Mouse (Mus musculus): ENCODE data around the gene Qrich2. TPM values are rescaled to one million over a fixed set of nuclear protein-coding genes. Genes with fewer than 3 reads are reported as not detected.
A peak's percentile ranks its signal among the peaks of the same experiment; 100 is the strongest.
"Not testable (repeated sequence)": the region's sequence is repeated elsewhere in the genome, so short reads cannot be mapped to it uniquely, and the experiment has no call there.

Qrich2 gene
- not detected for total RNA-seq (2021)

DNA sequence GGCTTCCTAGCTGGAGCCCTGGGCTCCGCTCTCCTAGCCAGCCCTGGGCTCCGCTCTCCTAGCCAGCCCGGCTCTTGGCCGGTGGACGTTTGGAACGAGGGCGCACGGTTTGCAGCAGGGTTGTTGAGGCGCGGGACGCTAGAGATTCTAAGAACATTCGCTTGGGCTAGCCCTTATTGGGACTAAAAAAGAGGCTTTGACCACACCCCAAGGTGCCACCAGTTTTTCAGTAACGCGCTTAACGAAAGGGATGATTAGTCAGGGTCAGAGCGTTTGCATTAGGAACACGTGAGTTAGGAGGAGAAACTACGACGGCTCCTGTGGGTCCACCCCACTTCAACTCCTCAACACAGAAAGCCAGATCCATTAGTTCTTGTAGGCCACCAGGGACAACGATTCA lies at the start of gene Qrich2:
Gene Qrich2 (minus strand): TSS at position 101 of the 400 bp plus-strand sequence.
- intact Hi-C loops (cut with DNase I), result loop anchor here (10.0 kb wide), 1 partner anchor 321 kb away; no protein-coding TSS in a partner anchor

DNA sequence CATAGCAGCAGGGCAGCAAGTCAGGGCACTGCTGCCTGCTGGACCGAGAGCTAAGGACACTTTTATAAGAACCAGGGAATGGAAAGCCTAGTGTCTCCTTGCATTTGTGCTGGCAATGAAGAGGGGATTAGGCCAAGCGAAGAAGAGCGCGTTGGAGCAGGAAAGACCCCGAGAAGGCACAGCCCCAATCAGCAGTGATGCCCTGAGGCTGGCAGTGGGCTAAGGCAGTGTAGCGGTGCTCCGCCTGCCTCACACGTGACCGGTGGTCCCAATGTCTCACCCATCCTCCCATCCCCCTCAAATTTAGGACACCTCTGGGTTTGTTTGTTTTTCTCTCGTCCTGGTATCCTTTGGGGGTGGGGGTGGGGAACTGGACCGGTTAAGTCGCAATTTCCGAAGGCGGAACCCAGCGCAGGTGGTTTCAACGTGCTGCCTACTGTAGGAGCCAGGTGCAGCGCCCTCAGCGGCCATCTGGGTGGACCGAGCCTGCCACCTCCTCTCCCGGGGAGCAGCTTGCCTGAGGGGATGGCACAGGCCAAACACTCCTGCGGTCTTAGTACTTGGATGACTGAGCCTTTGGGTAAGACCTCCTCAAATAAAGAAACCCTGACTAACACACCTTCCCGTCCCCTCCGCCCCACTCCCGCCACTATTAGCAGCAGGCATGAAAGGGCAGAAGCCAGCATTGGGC lies 49.4 kb upstream of the Qrich2 start:
- intact Hi-C loops (cut with DNase I), result no loop called here
- DNase-seq (ENCODE audit: low spot score), result no peak

More for the DNA sequence above, at the start of gene Qrich2:
- no peak for DNase-seq (ENCODE audit: low spot score)

DNA sequence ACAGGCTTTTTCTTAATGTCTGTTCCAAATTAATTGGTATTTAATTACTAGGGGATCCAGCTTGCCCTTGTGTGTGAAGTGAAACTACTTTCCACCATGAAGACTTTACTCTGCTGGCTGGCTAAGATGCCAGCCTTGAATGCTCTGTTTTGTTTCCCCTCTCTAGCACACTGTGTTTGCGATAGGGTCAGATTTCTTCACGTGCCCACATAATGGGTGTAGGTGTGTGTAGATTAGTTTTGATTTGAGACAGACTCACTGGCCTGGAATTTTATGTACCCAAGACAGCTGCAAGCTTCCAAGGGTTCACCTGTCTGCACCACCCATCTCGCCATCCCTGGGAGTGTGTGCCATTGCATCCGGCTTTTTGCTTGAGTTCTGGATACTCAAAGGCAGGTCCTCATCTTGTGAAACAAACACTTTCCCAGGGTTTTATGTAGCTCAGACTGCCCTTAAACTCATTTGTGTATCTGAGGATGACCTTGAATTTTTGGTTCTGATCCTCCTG lies 47.5 kb upstream of the Qrich2 start:
- intact Hi-C loops (cut with DNase I), result no loop called here
- DNase-seq (ENCODE audit: low spot score), result no peak

DNA sequence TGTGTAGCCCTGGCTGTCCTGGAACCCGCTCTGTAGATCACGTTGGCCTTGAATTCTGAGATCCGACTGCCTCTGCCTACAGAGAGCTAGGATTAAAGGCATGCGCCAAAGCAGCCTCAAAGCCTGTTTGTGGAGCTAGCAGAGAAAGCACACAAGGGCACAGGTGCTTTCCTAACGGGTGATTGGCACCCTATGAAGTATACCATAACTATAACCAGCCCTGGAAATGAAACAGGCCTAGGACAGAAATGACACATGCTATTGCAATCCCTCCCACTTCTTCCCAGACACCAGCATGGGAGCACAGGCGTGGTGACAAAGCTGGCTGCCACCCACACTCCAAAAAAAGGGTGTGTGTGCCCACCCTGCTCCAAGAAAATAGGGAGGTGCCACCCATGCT lies 46.9 kb upstream of the Qrich2 start:
- no peak for DNase-seq (ENCODE audit: low spot score)
- intact Hi-C loops (cut with DNase I), result no loop called here

DNA sequence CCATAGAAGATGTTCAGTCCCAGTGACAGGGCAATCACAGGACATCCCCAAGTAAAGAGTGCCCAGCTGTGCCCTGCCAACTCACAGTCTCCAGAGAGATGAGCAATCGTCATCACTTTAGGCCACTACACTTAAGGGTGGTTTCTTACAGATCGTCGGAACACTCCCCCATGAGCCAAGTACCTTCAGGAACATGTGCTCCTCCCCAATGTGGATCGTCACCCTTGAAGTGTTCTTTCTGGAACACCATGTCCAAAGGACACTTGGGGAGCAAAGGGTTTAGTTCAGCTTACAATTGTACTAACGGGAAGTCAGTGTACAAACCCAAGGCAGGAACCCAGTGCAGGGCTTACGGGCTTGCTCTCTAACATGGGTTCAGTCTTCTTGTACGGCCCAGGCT lies 46.1 kb upstream of the Qrich2 start:
- intact Hi-C loops (cut with DNase I), result no loop called here
- DNase-seq (ENCODE audit: low spot score), result no peak

DNA sequence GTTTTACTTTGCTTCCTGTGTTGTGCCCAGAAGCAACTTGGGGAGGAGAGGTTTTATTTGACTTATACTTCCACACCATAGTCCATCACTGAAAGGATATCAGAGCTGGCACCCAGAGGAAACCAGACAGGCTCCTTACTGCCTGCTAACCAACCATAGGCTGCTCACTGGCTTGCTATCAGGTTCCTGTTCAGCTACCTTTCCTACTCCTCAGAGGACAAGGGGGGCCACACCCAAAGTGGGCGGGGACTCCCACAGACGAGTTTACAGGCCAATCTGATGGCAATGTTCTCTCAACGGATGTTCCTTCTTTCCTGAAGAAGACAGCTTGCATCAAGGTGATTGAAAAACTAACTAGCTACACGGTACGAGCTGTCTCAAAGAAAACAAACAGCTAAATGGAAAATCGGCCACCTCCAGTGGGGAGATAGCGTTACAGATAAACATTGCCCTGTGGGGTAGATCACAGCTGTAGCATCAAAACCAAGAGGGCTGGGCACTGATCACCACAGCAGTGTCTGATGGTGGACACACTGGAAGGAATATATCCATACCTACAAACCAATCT lies 45.3 kb upstream of the Qrich2 start:
- intact Hi-C loops (cut with DNase I), result no loop called here
- no peak for DNase-seq (ENCODE audit: low spot score)

DNA sequence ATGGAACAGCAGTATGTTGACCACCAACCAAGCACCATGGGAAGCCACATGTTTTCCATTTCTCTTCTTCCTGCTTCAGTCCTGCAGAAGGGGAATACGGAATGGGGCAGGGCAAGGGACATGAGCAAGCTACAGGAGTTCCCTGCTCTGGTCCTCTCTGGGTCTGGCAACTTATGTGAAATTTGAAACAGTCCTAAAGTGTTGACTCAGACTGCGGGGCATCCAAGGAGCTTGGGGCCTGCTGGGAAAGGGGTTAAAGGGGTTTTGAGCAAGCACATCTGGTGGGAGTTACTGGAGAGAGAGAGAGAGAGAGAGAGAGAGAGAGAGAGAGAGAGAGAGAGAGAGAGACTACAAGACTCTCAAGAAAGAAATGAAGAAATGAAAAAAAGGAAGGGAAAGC lies 42.6 kb upstream of the Qrich2 start:
- no peak for DNase-seq (ENCODE audit: low spot score)
- intact Hi-C loops (cut with DNase I), result no loop called here

DNA sequence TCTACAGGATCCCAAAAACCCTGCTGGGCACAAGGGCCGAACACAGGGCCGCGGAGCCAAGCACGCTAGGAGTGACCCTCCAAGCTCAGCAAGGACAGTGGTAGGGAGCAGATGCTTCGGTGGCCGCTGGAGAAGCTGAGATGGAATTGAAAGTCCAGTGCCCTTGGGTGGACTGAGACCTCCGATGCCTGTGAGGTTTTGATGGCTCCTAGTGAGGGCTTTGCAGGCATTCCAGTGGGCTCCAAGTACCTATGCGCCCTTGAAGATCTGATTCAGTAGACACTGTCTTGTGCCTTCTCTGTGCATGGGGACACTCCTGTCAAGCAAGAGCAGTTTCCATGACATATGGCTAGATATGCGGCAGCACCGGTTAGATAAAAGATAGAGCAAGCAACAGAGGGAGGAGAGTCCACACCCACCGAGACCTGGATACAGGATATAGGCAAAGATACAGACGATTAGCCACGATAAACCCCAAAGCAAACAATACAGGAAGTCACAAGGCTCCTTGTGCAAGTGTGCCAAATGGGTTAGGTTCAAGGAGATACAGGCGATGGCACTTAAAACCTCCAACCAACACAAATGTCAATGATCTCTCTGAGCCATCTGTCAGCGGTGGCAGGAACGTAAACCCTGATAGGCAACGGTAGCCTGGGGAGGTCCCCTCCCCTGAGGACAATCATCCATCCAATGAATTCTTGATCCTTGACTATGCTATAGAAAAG lies 40.3 kb upstream of the Qrich2 start:
- intact Hi-C loops (cut with DNase I), result no loop called here
- DNase-seq (ENCODE audit: low spot score), result no peak

DNA sequence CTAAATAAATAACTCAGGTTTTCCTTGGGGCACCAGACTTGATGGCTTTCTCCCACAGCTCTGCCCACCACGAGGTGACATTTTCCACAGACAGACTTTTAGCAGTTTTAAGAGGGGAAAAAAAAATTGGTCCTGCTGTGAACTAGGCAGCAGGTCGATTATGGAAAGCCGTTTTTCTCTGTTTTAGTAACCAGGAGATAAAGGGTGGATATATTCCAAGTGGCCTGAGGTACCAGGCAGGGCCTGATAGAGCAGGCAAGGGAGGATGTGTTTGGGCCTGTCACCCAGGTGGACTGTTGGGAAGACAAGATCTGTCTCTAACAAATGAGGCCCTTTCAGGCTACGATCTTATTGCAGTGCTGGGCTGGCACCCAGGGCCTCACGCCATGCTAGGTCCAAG lies 39.5 kb upstream of the Qrich2 start:
- DNase-seq (ENCODE audit: low spot score), result no peak
- intact Hi-C loops (cut with DNase I), result no loop called here

DNA sequence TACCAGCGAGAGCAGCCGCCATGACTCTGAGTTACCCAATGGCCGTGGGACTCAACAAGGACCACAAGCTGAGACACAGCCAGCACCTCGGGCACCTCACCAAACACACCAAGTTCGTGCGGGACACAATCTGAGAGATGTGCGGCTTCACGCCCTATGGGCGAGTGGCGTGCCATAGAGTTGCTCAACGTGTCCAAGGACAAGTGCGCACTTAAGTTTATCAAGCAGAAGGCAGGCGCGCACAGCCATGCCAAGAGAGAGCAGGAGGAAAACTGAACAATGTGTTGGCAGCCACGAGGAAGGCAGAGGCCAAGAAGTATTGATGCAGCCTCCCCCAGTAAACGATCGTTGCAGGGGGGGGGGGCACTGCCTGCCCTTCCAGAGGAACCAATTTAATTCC lies 38.5 kb upstream of the Qrich2 start:
- DNase-seq (ENCODE audit: low spot score), result no peak
- intact Hi-C loops (cut with DNase I), result no loop called here

DNA sequence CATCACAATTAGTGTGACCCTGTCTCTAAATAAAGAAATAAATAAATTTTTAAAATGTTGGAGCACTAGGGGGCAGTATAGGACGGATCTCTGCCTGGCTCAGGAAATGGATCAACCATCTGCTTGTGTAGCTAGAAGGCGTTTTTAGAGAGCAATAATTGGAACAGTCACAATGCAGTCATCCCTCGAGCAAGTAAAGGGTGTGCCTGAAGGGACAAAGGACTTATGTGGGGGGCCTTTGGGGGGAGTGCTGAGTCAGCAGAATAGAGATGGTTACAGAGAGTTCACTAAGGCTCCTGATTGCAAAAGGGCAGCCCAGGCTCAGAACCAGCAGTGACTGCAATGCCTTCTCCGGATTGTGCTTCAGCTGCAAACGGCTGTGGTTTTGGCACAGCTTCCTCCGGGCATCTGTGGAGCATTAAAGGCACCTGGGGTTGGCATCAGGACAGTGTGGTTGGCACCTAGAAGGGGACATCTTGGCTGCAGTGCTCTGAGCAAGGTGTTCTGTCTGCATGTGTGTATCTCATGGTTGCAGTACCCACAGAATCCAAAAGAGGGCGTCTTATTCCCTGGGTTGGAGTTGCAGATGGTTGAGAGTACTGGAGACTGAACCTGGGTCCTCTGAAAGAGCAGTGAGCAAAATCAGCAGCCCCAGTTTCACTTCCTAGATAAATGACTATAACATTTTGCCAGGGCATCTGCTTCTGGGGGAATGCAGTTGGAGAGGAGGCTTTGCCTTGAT lies 35.1 kb upstream of the Qrich2 start:
- no peak for DNase-seq (ENCODE audit: low spot score)
- intact Hi-C loops (cut with DNase I), result loop anchor here (1.0 to 2.0 kb wide), 2 partner anchors 33 to 128 kb away; no protein-coding TSS in a partner anchor

DNA sequence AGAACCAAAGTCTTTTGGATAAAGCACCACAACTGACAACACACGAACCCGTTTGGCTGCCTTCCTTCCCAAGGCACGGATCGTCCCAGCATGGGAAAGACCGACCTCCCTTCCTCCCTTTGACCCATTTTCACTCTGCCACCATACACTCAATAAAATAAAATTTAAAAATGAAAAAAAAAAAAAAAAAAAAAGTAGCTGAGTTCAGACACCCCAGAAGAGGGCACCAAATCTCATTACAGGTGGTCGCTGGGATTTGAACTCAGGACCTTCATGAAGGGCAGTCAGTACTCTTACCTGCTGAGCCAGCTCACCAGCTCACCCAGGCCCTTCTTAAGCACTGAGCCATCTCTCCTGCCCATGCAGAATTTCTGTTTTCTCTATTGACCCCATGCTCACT lies 33.0 kb upstream of the Qrich2 start:
- DNase-seq (ENCODE audit: low spot score), result no peak
- intact Hi-C loops (cut with DNase I), result no loop called here

DNA sequence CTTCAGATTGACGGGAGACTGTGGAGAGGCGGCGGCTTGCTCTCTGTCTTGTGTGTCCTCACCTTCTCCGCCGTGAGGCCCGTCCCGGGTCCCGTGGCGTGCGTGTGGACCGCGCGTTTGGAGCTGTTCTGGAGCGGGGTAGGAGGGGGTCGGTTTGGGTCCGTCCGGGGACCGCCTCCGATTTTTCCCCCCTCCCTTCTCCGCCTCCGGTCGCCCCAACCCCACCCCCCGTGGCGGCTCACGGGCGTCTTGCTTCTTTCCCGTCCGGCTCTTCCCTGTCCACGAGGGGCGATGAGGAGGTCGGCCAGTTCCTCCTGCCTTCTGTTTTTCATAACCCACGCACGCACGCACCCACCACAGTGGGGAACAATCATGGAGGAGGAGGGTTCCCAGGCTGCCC lies 32.6 kb upstream of the Qrich2 start:
- intact Hi-C loops (cut with DNase I), result no loop called here
- DNase-seq (ENCODE audit: low spot score), result no peak

DNA sequence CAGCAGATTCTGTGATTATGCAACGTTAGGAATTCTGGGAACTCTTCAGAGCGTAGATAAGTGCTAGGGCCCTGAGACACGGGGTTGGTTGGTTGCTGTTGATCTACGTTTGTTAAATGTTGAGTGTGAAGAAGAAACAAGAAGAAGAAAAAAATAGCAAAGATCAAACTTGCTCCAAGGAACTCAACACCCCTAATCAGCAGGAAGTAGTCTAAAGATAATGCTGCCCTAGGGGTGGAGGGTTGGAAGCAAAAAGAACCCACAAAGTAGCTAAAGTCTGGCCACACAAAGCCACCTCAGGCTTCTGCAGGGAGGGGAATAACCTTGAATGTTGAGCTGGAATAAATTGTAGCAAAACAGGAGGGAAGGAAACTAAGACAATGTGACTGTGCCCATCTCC lies 31.3 kb upstream of the Qrich2 start:
- intact Hi-C loops (cut with DNase I), result no loop called here
- DNase-seq (ENCODE audit: low spot score), result no peak

DNA sequence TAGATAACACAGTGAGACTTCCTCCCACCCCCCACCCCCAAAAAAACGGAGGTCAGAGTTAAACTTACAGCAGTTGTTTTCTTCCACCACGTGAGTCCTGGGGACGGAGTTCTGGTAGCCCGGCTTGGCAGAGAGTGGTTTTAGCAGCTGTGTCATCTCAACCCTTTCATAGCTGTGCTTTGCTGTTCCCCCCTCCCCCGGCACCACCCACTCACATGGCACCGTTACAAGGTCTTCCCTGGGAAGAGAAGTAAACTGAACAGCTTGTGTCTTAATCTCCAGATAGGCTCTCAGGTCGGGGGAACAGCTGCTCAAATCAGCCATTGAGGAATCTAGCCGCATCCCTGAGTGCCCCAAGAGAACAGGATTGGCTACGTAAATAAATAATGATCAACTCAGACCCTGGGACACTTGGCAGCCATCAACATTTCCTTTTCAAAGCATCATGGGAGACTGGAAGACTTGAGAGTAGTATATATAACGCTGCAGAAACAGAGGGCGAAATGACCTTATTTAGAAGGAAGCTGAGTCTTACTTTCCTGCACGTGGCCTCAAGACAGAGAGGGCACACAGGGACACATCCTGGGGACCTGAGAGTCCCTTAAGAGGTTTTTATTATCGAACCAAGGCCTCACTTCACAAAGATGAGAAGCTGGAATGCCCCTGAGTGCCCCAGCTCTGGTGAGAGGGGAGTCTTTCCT lies 28.6 kb upstream of the Qrich2 start:
- intact Hi-C loops (cut with DNase I), result no loop called here
- DNase-seq (ENCODE audit: low spot score), result peak; percentile 81

DNA sequence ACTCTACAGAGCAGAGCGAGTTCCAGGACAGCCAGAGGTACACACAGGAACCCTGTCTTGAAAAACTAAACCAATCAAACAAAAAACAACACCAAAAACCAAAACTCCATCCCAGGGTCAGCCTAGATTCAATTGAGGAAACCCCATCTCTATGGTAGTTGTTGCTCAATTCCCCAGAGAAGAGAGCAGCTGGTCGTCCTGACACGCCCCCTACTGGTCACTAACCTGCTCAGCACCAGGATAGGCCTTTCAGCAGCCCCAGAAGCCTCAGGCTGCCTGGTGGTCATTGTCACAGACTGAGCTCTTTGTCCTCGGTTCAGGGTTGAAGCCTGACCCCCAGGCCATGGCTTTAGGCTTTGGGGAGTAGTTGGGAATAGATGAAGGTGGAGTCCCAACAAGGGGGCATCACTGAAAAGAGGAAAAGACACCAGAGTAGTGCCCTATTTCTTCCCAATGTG lies 27.8 kb upstream of the Qrich2 start, which contains the start of gene Prpsap1:
Gene Prpsap1 (minus strand): TSS at position 408 of the 458 bp plus-strand sequence.
- DNase-seq (ENCODE audit: low spot score), result peak; percentile 42
- intact Hi-C loops (cut with DNase I), result no loop called here

DNA sequence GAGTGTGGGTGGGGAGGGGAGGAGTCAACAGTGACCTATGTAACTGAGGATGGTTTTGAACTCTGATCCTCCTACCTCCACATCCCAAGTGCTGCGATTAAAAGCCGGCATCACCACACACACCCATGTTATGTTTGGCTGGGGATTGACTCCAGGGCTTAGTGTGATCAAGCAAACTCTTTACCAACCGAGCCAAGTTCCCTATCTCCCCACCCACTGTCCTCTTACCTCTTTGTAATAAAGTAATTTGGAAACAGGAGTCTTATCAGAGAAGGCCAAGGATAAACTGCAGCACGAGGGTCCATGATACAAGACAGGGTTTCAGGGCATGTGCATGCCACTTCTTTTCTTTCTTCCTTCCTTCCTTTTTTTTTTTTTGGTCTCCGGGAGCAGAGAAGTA lies 27.1 kb upstream of the Qrich2 start:
- intact Hi-C loops (cut with DNase I), result no loop called here
- DNase-seq (ENCODE audit: low spot score), result no peak

DNA sequence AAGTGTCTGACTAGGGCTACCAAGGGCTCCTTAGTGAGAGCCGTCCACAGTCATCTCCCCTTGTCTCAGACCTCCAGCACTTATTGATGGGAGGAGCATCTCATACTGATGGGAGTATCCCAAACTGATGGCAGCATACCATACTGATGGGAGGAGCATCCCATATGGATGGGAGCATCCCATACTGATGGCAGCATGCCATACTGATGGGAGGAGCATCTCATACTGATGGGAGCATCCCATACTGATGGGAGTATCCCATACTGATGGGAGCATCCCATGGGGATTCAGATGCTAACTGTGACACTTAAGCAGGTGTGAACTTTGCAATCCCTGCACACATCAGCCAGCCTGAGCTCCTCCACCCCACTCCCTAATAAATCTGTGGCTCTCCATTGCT lies 26.5 kb upstream of the Qrich2 start:
- DNase-seq (ENCODE audit: low spot score); intact Hi-C loops (cut with DNase I): not testable (repeated sequence)

DNA sequence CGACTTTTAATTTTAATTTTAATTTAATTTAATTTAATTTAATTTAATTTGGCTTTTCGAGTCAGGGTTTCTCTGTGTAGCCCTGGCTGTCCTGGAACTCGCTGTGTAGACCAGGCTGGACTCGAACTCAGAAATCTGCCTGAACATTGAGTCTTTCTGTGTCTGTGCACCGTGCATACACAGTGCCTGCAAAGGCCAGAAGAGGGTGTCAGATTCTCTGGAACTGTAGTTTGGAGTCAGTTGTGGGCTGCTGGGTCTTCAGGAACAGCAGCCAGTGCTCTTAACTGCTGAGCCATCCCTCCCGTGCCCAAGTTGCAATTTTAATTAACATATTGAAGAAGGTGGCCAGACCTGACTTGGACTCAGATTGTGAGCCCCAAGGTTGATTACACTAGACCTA lies 25.3 kb upstream of the Qrich2 start:
- no peak for DNase-seq (ENCODE audit: low spot score)
- intact Hi-C loops (cut with DNase I), result no loop called here

All from heart, postnatal 25 days (tissue).